Mouse (Mus musculus) adrenal gland, postnatal 4 days (tissue): Measurements from ENCODE around the gene Hexim2. TPM values are rescaled to one million over a fixed set of nuclear protein-coding genes. Genes with fewer than 3 reads are reported as not detected.
A peak's percentile ranks its signal among the peaks of the same experiment; 100 is the strongest.

Experiments used
- DNase-seq, 2 experiments: peaks; one replicate each; pipeline ENCODE4 v3.0.0; 2021 to 2022; ENCODE audit warnings: low spot score in 2 of 2, mixed read lengths in 2 of 2
- total RNA-seq, 2 experiments: library from RNA; stranded (reverse); gene quantifications; 2 replicates each; pipeline ENCODE4 v1.2.3; 2021

Hexim2 gene
- total RNA-seq, 2 experiments from 2014 or later, result 10.4 to 11.8 TPM

DNA sequence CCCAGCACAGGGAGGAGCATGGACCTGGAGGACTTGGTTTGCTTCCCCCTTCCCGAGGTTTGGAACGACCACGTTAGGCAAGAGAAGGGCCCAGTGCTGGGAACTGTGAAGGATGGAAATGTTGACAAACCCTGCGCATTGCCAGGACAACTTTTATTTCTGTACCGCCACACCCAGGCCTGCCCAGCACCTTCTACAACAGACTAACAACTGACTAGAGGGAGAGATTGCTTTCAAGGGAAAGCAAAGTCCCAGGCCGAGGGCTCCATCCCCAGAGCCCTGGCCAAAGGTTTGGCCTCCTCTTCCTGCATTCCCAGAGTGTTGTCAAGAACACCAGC, 8.5 kb downstream of the Hexim2 start:
- no peak for DNase-seq

DNA sequence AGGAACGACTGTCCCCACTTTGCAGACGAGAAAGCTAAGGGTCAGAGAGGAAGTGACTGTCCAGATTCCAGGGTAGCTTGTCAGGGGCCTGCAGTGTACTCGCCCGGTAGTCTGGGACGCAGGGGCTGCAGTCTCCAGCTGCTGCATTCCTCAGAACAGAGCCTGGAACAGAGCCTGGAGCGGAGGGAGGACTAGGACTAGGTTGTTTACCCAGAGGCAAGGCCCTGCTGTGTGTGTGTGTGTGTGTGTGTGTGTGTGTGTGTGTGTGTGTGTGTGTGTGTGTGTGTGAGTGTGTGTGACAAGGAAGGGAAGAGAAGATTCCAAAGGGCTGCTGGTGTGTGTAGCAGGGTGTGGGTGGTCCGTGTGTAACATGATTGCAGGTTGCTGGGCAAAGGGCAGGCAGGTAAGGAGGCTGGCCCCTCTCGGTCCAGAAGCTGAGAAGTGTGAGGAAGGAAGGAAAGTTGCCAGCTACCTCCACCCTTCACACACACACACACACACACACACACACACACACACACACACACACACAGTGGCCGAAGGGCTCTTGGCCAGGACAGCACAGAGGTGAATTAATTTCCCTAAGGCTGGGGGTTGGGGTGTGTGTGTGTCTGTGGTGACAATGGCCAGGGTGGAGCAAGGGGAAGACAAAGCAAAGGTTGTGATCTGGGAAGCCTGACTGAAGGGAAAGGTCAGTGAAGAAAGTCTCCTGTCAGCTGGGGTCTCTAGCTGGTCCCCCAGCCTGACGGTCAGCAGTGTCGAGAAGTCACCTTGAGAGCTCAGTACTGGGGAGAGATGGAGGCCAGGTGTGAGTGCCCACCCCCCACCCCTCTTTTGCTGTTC, 9.1 kb downstream of the Hexim2 start:
- no peak for DNase-seq

DNA sequence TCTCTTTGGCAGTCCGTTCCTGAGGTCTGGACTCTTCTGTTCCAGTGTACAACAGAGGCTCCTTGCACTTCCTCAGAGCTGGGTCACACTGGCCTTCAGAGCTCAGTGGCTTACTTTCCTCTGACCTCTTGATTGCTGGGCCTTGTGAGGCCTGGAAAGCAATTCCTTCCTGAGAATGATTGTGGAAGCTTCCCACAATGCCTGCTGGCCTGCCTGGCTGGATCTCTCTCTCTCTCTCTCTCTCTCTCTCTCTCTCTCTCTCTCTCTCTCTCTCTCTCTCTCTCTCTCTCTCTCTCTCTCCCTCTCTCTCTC, 9.7 kb downstream of the Hexim2 start:
- DNase-seq, result no peak

- peak in 1 of 2 experiments; percentile 62 for DNase-seq
These were observed 10.4 kb downstream of the Hexim2 start for GRCm38 (mm10) chr11:103142441-103143182.

- DNase-seq, result no peak
These were observed 12.4 kb downstream of the Hexim2 start for GRCm38 (mm10) chr11:103144309-103145285.

DNA sequence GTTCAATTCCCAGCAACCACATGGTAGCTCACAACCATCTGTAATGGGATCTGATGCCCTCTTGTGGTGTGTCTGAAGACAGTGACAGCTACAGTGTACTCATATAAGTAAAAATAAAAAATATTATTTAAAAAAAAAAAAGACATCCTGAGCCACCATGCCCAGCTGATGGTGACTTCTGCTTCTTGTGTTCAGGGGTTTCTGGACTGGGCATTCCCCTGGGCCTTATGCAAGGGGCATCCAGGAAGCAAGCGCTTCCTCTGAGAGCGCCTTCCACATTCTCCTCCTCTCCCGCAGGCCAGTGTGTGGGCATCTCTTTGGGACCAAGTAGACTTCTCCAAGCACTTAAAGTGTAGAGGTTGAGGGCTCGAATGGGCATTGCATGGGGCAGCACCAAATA, 14.2 kb downstream of the Hexim2 start:
- no peak for DNase-seq

DNA sequence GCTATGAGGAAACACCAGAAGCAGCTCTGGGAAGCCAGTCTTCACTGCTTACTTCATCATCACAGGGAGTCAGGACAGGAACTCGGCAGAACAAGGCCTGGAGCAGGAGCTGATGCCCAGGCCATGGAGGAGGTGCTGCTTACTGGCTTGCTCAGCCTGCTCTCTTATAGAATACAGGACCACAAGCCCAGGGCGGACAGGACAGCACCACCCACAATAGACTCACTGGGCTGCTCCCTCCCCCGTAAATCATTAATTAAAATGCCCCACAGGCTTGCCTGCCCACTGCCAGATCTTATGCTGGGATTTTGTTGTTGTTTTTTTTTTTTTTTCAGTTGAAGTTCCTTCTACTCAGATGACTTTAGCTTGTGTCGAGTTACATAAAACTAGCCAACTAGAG, 15.5 kb downstream of the Hexim2 start:
- DNase-seq, result no peak

GRCm38 (mm10) chr11:103149771-103150170, 17.5 kb downstream of the Hexim2 start:
- no peak for DNase-seq

- peak; percentile 99 for DNase-seq
These were observed 26.6 kb downstream of the Hexim2 start for GRCm38 (mm10) chr11:103158621-103159478.

GRCm38 (mm10) chr11:103160738-103161137, 28.5 kb downstream of the Hexim2 start:
- DNase-seq, result no peak

DNA sequence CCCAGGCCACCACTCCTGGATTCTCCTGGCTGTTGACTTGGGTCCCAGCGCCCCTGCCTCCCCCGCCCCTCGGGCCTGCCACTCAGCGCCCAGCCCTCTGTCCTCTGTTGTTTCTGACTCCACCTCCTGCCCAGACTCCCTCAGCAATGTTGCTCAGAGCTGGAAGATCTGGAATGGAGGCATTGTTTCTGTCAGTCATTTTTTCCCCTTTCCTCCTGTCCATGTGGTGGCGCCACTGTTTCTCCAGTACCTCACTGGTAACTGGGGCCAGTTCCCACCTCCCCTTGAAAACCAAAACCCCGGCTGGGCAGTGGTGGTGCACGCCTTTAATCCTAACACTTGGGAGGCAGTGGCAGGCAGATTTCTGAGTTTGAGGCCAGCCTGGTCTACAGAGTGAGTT, 29.2 kb downstream of the Hexim2 start:
- DNase-seq, result no peak

DNA sequence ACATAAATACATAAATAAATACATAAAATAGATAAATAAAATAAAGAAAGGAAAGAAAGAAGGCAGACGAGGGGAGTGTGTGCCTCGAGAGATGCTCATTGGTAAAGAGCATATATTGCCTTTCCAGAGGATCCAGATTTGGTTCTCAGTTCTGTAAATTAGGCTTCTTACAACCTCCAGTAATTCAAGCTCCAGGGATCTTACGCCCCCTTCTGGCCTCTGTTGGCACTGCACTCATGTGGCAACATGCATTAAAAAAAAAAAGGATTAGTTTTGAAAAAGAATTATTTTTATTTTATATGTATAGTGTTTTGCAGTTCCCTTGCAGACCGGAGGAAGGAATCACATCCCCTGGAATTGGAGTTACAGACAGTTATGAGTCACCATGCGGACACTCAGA, 29.9 kb downstream of the Hexim2 start:
- no peak for DNase-seq

- no peak for DNase-seq
These were observed 32.2 kb downstream of the Hexim2 start for GRCm38 (mm10) chr11:103164391-103164790.

DNA sequence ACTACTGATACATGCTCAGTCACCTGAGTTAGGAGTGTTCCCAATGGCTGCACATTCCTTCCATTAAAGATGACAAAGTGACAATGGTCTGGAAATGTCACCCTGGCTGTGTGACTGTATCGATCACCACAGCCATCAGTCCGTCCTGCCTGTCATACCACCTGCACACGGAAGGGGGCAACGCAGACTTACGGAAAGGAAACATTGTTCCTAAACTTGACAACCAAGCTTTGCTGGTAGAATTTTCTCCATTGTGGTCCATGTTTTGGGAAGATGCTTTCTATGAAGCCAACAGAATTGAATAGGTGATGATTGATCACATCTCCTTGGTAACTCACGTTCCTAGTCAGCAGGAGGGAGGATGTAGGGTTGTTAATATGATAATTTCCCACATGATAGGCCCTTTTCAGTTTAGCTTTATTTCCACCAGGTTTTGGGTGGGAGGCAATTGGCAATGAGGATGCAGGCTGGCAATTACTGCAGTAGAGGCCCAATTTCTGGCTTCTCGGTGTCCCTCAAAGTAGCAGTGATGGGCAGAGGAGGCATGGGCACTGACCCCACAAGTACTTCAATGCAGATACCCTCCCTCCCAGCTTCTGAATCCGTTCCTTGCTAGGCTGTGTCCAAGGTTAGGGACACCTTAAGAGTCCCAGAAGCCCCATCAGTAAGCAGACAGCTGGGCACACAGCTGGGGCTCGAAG, 36.6 kb downstream of the Hexim2 start:
- DNase-seq, result no peak

DNA sequence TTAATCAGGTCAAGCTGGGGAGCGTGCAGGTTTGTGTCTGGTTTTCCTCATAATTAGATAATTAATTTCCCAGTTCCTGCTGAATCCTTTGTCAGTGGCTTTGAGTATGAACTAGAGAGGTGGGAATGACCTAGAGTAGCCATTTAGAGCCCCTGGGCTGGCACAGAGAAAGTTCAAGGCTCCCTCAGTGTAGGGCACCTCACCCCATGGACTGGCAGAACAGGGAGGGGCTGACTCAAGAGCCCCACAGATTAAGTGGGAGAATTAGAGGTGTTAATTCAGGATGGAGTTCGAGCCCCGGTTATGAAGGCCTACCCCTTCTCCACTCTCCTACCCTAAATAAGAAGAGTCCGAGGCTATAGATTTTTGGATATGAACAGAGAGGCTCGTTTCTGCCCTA, 37.4 kb downstream of the Hexim2 start:
- DNase-seq, result no peak

DNA sequence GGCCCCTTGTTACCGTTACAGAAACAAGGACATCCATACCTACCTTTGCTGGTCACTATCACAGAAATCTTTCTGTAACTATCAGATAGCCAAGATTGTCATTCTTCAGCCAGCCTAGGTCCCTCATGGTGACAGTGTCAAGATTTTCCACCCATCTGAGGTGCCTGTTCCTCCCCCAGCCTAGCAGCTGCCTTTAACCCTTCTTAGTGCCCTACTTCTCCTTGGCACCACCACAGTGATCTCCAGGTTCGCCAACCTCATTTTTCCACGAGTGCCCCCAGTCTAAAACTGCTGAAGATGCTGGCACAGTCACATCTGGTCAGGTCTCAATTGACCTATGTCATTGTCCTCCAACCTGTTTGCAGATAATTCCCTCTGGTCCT, 37.9 kb downstream of the Hexim2 start:
- no peak for DNase-seq

- no peak for DNase-seq
These were observed 38.5 kb downstream of the Hexim2 start, which contains the start of gene Fmnl1 for GRCm38 (mm10) chr11:103170494-103171285. Gene Fmnl1, plus strand, starts transcription at chr11:103171107.

GRCm38 (mm10) chr11:103171286-103171620, 39.0 kb downstream of the Hexim2 start:
- DNase-seq, result no peak

DNA sequence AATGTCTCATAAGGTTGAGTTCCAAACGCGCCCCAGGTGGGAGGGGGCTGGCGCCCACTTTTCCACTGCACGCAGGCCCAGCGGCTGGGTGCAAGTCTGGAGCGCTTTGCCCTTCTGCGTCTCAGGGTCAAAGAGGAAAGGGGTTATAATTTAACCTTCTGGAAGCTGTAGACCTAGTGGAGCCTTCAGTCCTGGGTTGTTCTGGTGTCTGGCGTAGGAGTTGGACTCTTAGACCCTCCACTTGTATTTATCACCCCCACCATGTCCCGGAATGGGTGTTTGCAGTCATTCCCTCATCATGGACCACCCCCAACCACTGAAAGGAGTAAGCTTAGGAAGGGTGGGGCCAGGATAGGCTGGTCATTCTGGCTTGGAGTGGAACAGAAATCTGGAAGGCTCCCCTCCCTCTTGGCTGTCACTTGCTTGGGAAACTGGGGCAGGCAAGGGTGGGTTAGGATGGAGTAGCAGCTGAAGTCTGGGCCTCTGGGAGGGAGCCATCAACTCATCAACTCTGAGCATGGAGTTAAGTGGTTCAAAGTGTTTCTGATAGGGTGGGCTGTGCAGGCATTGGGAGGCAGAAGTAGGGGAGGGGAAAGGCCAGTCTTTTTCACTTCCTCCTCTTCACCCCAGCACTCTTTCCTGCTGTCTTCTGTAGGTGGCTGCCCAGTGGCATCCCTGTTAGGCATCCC, 39.6 kb downstream of the Hexim2 start:
- no peak for DNase-seq
